Mouse (Mus musculus) heart, embryonic 13.5 days (tissue): ENCODE results near the gene Cdhr3. TPM values are rescaled to one million over a fixed set of nuclear protein-coding genes. Genes with fewer than 3 reads are reported as not detected.
A peak's percentile ranks its signal among the peaks of the same experiment; 100 is the strongest.

Experiments
- ATAC-seq: fragments of 200-750 bp; cut with Nextera tagmentation; 2 replicates; pipeline ENCODE4 v1.8.0; 2017; ENCODE audit warnings: moderate TSS enrichment; ENCODE audit not compliant: insufficient number of reproducible peaks, low FRiP score, low TSS enrichment; ENCODE audit errors: extremely low read depth
- H3K27ac ChIP-seq: fragments of 300-500 bp; sonication (generic); replicated peaks from 2 replicates; pipeline ENCODE4 v1.5.1; 2015; ENCODE audit warnings: moderate library complexity, mild to moderate bottlenecking, inconsistent platforms
- H3K27me3 ChIP-seq: fragments of 300-500 bp; sonication (generic); replicated peaks from 2 replicates; pipeline ENCODE4 v1.6.1; 2015; ENCODE audit warnings: mild to moderate bottlenecking, inconsistent platforms
- H3K36me3 ChIP-seq: fragments of 300-500 bp; sonication (generic); 2 replicates; pipeline ENCODE4 v1.6.1; 2015; ENCODE audit warnings: mild to moderate bottlenecking, inconsistent platforms
- H3K4me1 ChIP-seq: fragments of 300-500 bp; sonication (generic); 2 replicates; pipeline ENCODE4 v1.6.1; 2015; ENCODE audit warnings: inconsistent platforms
- H3K4me2 ChIP-seq: fragments of 300-500 bp; sonication (generic); 2 replicates; pipeline ENCODE4 v1.6.1; 2015; ENCODE audit warnings: inconsistent platforms, mild to moderate bottlenecking, moderate library complexity
- H3K4me3 ChIP-seq: fragments of 300-500 bp; sonication (generic); 2 replicates; pipeline ENCODE4 v1.5.1; 2015; ENCODE audit warnings: moderate library complexity, mild to moderate bottlenecking, inconsistent platforms
- H3K9ac ChIP-seq: fragments of 300-500 bp; sonication (generic); 2 replicates; pipeline ENCODE4 v1.6.1; 2015; ENCODE audit warnings: inconsistent platforms, mild to moderate bottlenecking, moderate library complexity
- H3K9me3 ChIP-seq: fragments of 300-500 bp; sonication (generic); 2 replicates; pipeline ENCODE4 v1.6.1; 2016; ENCODE audit warnings: inconsistent platforms
- WGBS: fragments of 180-500 bp; shearing (Covaris S2); methylation state at CpG from one replicate; pipeline ENCODE4 v1.1.7; 2015; ENCODE audit warnings: mixed read lengths; 5-methylcytosine and 5-hydroxymethylcytosine counted together
- polyA plus RNA-seq: library from polyadenylated mRNA; unstranded; fragments of >200 nt; fragmentation: Nextera tagmentation; extraction: Ambion mirVana; gene quantifications from 2 replicates; pipeline ENCODE4 v1.2.1, GENCODE M21; 2015

Gene Cdhr3
- polyA plus RNA-seq = 0.17 and 0.36 TPM in 2 replicates

- Histone ChIP-seq H3K4me2 (no peak within 1 kb of the TSS), H3K9me3 (no peaks in the 10 kb centered on the region), H3K4me3 (no peak within 1 kb of the TSS), H3K27ac (no peak within 1 kb of the TSS), H3K9ac (no peak within 1 kb of the TSS), H3K36me3 (no peaks in the 10 kb centered on the region), H3K4me1 (no peaks in the 10 kb centered on the region), H3K27me3 (peaks cover 3% of the 10 kb centered on the region)
- ATAC-seq = no peak
- 61% methylated on average over 6 of the region's 6 CpGs for WGBS
These were observed at the start of gene Cdhr3 for GRCm38 (mm10) chr12:33092775-33093174. TSS of gene Cdhr3 (minus strand) at chr12:33092875.

- Histone ChIP-seq H3K4me2 (no peak overlapping the region), H3K9me3 (no peaks in the 10 kb centered on the region), H3K27ac (peak overlapping the region; percentile 26; the same call in 1 of the 2 replicates), H3K36me3 (no peaks in the 10 kb centered on the region), H3K4me1 (peaks cover 16% of the 10 kb centered on the region), H3K4me3 (no peak overlapping the region), H3K27me3 (no peaks in the 10 kb centered on the region), H3K9ac (no peak overlapping the region)
- ATAC-seq = peak; percentile 31; the same call in 1 of the 2 replicates
- 33% methylated on average over 3 of the region's 3 CpGs for WGBS
These were observed 46.4 kb upstream of the Cdhr3 start for GRCm38 (mm10) chr12:33139083-33139482.

- Histone ChIP-seq H3K27ac (no peak overlapping the region), H3K4me1 (peaks cover 16% of the 10 kb centered on the region), H3K9me3 (no peaks in the 10 kb centered on the region), H3K36me3 (no peaks in the 10 kb centered on the region), H3K9ac (no peak overlapping the region), H3K27me3 (no peaks in the 10 kb centered on the region), H3K4me3 (no peak overlapping the region), H3K4me2 (no peak overlapping the region)
- ATAC-seq = no peak
- WGBS = 61% methylated on average over 1 of the region's 1 CpGs
These were observed 45.2 kb upstream of the Cdhr3 start for GRCm38 (mm10) chr12:33137857-33138256.

GRCm38 (mm10) chr12:33131796-33132195 lies 39.1 kb upstream of the Cdhr3 start:
- no peaks in the 10 kb centered on the region for H3K27me3 ChIP-seq
- no peaks in the 10 kb centered on the region for H3K9me3 ChIP-seq
- H3K4me3 ChIP-seq = no peak overlapping the region
- H3K4me2 ChIP-seq = no peak overlapping the region
- no peaks in the 10 kb centered on the region for H3K36me3 ChIP-seq
- no peak overlapping the region for H3K9ac ChIP-seq
- WGBS = 57% methylated on average over 7 of the region's 7 CpGs
- no peak for ATAC-seq
- peaks cover 12% of the 10 kb centered on the region for H3K4me1 ChIP-seq
- H3K27ac ChIP-seq = no peak overlapping the region

- H3K4me2 ChIP-seq = no peak overlapping the region
- no peaks in the 10 kb centered on the region for H3K36me3 ChIP-seq
- H3K4me3 ChIP-seq = no peak overlapping the region
- WGBS = 60% methylated on average over 8 of the region's 8 CpGs
- H3K27ac ChIP-seq = no peak overlapping the region
- no peaks in the 10 kb centered on the region for H3K27me3 ChIP-seq
- H3K9me3 ChIP-seq = no peaks in the 10 kb centered on the region
- H3K4me1 ChIP-seq = peaks cover 12% of the 10 kb centered on the region
- no peak overlapping the region for H3K9ac ChIP-seq
- ATAC-seq = no peak
These were observed 37.7 kb upstream of the Cdhr3 start for GRCm38 (mm10) chr12:33130401-33130800.

- no peak overlapping the region for H3K27ac ChIP-seq
- no peak overlapping the region for H3K4me3 ChIP-seq
- H3K9ac ChIP-seq = no peak overlapping the region
- H3K27me3 ChIP-seq = no peaks in the 10 kb centered on the region
- ATAC-seq = no peak
- no peak overlapping the region; the same call in 1 of the 2 replicates for H3K4me2 ChIP-seq
- no peaks in the 10 kb centered on the region for H3K9me3 ChIP-seq
- H3K4me1 ChIP-seq = peaks cover 12% of the 10 kb centered on the region
- no peaks in the 10 kb centered on the region for H3K36me3 ChIP-seq
- 6% methylated on average over 4 of the region's 4 CpGs for whole genome bisulfite sequencing
These were observed 36.7 kb upstream of the Cdhr3 start for GRCm38 (mm10) chr12:33129410-33129809.

- no peaks in the 10 kb centered on the region for H3K36me3 ChIP-seq
- peaks cover 12% of the 10 kb centered on the region for H3K4me1 ChIP-seq
- ATAC-seq = no peak
- H3K4me3 ChIP-seq = no peak overlapping the region
- H3K4me2 ChIP-seq = no peak overlapping the region
- no peaks in the 10 kb centered on the region for H3K9me3 ChIP-seq
- no peak overlapping the region for H3K27ac ChIP-seq
- H3K27me3 ChIP-seq = no peaks in the 10 kb centered on the region
- H3K9ac ChIP-seq = no peak overlapping the region
- 57% methylated on average over 7 of the region's 7 CpGs for WGBS
These were observed 36.0 kb upstream of the Cdhr3 start for GRCm38 (mm10) chr12:33128702-33129101.

GRCm38 (mm10) chr12:33128121-33128520 lies 35.4 kb upstream of the Cdhr3 start:
- Histone ChIP-seq H3K36me3 (no peaks in the 10 kb centered on the region), H3K27me3 (no peaks in the 10 kb centered on the region), H3K9ac (no peak overlapping the region), H3K9me3 (no peaks in the 10 kb centered on the region), H3K4me2 (no peak overlapping the region), H3K27ac (no peak overlapping the region), H3K4me1 (peaks cover 12% of the 10 kb centered on the region), H3K4me3 (no peak overlapping the region)
- WGBS = 66% methylated on average over 2 of the region's 2 CpGs
- no peak for ATAC-seq

GRCm38 (mm10) chr12:33126243-33126642 lies 33.6 kb upstream of the Cdhr3 start:
- no peaks in the 10 kb centered on the region for H3K9me3 ChIP-seq
- no peak overlapping the region for H3K9ac ChIP-seq
- no peaks in the 10 kb centered on the region for H3K27me3 ChIP-seq
- no peaks in the 10 kb centered on the region for H3K36me3 ChIP-seq
- no peak overlapping the region for H3K4me3 ChIP-seq
- no peak overlapping the region for H3K27ac ChIP-seq
- H3K4me1 ChIP-seq = peaks cover 8% of the 10 kb centered on the region
- ATAC-seq = no peak
- H3K4me2 ChIP-seq = no peak overlapping the region

GRCm38 (mm10) chr12:33125594-33126227 lies 33.0 kb upstream of the Cdhr3 start:
- Histone ChIP-seq H3K27ac (no peak overlapping the region), H3K27me3 (no peaks in the 10 kb centered on the region), H3K9me3 (no peaks in the 10 kb centered on the region), H3K4me2 (no peak overlapping the region), H3K4me3 (no peak overlapping the region), H3K9ac (no peak overlapping the region), H3K4me1 (peaks cover 8% of the 10 kb centered on the region), H3K36me3 (no peaks in the 10 kb centered on the region)
- ATAC-seq = no peak
- 46% methylated on average over 9 of the region's 9 CpGs for WGBS

- no peak overlapping the region for H3K27ac ChIP-seq
- no peaks in the 10 kb centered on the region; the same call in 1 of the 2 replicates for H3K4me1 ChIP-seq
- 24% methylated on average over 15 of the region's 15 CpGs for WGBS
These were observed 26.1 kb upstream of the Cdhr3 start for GRCm38 (mm10) chr12:33118624-33119301.

More at GRCm38 (mm10) chr12:33118624-33119301, 26.1 kb upstream of the Cdhr3 start:
- H3K4me3 ChIP-seq = peak overlapping the region; percentile 30
- H3K27me3 ChIP-seq = no peaks in the 10 kb centered on the region
- peak overlapping the region; percentile 56 for H3K4me2 ChIP-seq
- H3K9ac ChIP-seq = peak overlapping the region; percentile 60; the same call in 1 of the 2 replicates
- no peaks in the 10 kb centered on the region for H3K36me3 ChIP-seq
- H3K9me3 ChIP-seq = no peaks in the 10 kb centered on the region
- no peak for ATAC-seq
